Mouse (Mus musculus): ENCODE measurements at regions not wholly inside any gene's neighbourhood (a gene's known extent, or its start where the extent isn't known, plus 50 kb on each side); places are given as distances from the start of the nearest gene placed in this dataset.

DNA sequence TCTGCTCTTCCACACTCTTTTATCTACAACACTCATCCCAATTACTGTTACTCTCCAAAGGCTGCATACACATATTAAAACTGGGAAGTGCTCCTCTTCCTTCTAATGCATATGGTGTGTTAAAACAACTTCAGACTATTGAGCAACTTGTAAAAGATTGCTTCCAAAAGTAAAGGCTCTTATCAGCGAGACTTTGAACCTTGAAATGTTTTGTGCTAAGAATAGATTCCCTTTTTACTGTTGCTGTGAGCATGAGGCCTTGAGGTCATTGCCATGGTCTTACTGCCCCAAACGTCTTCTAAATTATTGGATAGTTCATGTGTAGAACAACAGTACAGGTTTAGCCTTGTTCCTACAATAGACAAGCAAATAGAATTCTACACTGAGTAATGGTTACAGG, 281.6 kb upstream of the Lcorl start:
- peaks cover 5% of the 10 kb centered on the region; the same call in 1 of the 2 replicates for H3K4me1 ChIP-seq (ENCODE audit: control insufficient read depth, insufficient read depth, low read length)
- H3K36me3 ChIP-seq (ENCODE audit: control insufficient read depth, insufficient read depth): no peaks in the 10 kb centered on the region
- H3K27ac ChIP-seq (ENCODE audit: low read length): no peak overlapping the region
- no peak overlapping the region for H3K4me3 ChIP-seq (ENCODE audit: low read length)
- H3K9me3 ChIP-seq (replicated peaks; ENCODE audit: control insufficient read depth, low read length): 0 out of 2 replicates have a peak, but pooled peaks cover 2% of the 10 kb centered on the region
- no peak for ATAC-seq (replicated peaks; ENCODE audit: extremely low read depth, insufficient read depth, low FRiP score)
- no peaks in the 10 kb centered on the region for H3K27me3 ChIP-seq (ENCODE audit: control insufficient read depth, insufficient read depth, low read length)
- no peak overlapping the region for H3K9ac ChIP-seq (ENCODE audit: low read length)
- whole genome bisulfite sequencing: 33% methylated on average over 2 of the region's 2 CpGs
- no peak overlapping the region for H3K4me2 ChIP-seq (ENCODE audit: low read depth, low read length)

DNA sequence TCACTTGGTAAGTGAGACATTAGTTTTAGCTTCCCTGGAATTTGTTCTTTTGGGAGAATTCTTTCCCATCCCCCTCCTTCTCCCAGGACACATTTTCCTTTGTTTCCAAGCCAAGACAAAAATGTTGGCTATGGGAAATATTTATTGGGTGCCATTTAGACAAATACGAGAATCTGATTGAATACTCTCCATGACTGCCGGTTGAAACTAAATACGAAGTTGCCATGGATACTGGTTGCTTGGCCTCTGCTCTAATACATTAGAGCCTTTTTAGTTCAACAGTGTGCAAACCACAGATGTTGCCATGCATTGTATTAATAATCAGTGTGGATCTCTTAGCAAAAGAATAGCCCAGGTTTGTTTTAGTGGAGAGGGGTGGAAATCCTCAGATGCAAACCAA, 280.3 kb upstream of the Lcorl start:
- Histone ChIP-seq H3K27me3 (ENCODE audit: control insufficient read depth, insufficient read depth, low read length) (no peaks in the 10 kb centered on the region), H3K4me1 (ENCODE audit: control insufficient read depth, insufficient read depth, low read length) (peaks cover 5% of the 10 kb centered on the region; the same call in 1 of the 2 replicates), H3K27ac (ENCODE audit: low read length) (no peak overlapping the region), H3K4me3 (ENCODE audit: low read length) (no peak overlapping the region), H3K36me3 (ENCODE audit: control insufficient read depth, insufficient read depth) (no peaks in the 10 kb centered on the region), H3K9ac (ENCODE audit: low read length) (no peak overlapping the region), H3K9me3 (replicated peaks; ENCODE audit: control insufficient read depth, low read length) (0 out of 2 replicates have a peak, but pooled peaks cover 2% of the 10 kb centered on the region), H3K4me2 (ENCODE audit: low read depth, low read length) (no peak overlapping the region)
- 75% methylated on average over 3 of the region's 3 CpGs for WGBS
- no peak for ATAC-seq (replicated peaks; ENCODE audit: extremely low read depth, insufficient read depth, low FRiP score)

DNA sequence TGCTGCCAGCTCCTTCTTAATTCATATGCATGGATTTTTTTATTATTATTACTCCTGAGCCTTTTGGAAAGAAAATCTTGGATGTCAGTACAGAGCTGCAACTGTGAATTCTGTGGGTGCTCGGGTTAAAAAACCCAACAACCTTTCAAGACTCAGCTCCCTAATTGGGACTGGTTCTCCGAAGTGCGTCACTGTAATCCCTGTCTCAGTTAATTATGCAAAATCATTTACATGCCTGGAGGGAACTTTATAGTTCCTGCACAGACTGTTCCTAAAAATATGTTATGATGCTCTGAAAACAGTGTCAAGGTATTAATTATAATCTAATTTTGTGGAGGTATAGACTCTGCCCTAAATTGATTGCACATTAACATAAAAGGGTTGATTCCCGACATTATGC, 250.6 kb upstream of the Lcorl start:
- 0 out of 2 replicates have a peak, but pooled peaks cover 3% of the 10 kb centered on the region for H3K4me1 ChIP-seq (ENCODE audit: control insufficient read depth, insufficient read depth, low read length)
- H3K36me3 ChIP-seq (ENCODE audit: control insufficient read depth, insufficient read depth): no peaks in the 10 kb centered on the region
- ATAC-seq (replicated peaks; ENCODE audit: extremely low read depth, insufficient read depth, low FRiP score): no peak
- H3K4me2 ChIP-seq (ENCODE audit: low read depth, low read length): no peak overlapping the region
- H3K9me3 ChIP-seq (replicated peaks; ENCODE audit: control insufficient read depth, low read length): no peaks in the 10 kb centered on the region
- WGBS: 84% methylated on average over 4 of the region's 4 CpGs
- H3K4me3 ChIP-seq (ENCODE audit: low read length): no peak overlapping the region
- H3K9ac ChIP-seq (ENCODE audit: low read length): no peak overlapping the region
- H3K27ac ChIP-seq (ENCODE audit: low read length): no peak overlapping the region
- no peaks in the 10 kb centered on the region for H3K27me3 ChIP-seq (ENCODE audit: control insufficient read depth, insufficient read depth, low read length)

DNA sequence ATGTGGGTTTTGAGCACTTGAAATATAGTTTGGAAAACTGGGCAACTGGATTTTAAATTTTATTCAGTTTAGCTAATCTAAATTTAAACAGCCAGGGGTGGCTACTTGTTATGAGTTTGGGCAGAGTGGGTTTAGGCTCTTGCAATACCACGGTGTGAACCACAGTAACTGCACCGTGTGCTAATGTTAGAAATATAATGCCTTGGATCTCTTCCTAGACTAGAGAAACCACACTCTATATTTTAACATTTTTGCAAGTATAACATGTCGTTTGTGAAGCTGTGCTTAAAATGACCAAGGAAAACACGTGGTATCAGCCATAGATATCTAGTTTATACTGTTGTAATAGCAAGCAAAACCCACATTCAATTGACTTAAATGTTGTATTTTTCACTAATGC, 245.9 kb upstream of the Lcorl start:
- Histone ChIP-seq H3K9ac (ENCODE audit: low read length) (no peak overlapping the region), H3K9me3 (replicated peaks; ENCODE audit: control insufficient read depth, low read length) (no peaks in the 10 kb centered on the region), H3K27me3 (ENCODE audit: control insufficient read depth, insufficient read depth, low read length) (no peaks in the 10 kb centered on the region), H3K4me3 (ENCODE audit: low read length) (no peak overlapping the region), H3K4me1 (ENCODE audit: control insufficient read depth, insufficient read depth, low read length) (0 out of 2 replicates have a peak, but pooled peaks cover 3% of the 10 kb centered on the region), H3K27ac (ENCODE audit: low read length) (no peak overlapping the region), H3K4me2 (ENCODE audit: low read depth, low read length) (no peak overlapping the region), H3K36me3 (ENCODE audit: control insufficient read depth, insufficient read depth) (no peaks in the 10 kb centered on the region)
- no peak for ATAC-seq (replicated peaks; ENCODE audit: extremely low read depth, insufficient read depth, low FRiP score)
- WGBS: 61% methylated on average over 4 of the region's 4 CpGs

DNA sequence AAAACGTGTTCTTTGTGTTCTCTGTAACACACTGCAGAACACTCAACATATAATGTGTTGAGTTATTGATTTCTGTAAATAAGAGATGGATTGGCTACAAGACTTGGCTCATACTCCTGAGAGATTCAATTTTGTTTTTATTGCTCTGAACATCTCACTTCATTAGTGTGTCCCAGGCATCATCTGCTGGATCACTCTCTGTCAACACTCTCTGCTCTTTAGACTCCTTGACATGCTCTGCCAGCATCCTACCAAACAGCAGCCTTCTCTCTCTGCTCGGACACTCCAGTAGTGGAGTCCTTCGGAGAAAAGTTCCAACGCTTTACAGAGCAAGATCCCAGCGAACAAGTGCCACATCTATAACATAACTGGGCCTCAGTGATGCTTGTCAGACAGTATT, 235.1 kb upstream of the Lcorl start:
- H3K4me2 ChIP-seq (ENCODE audit: low read depth, low read length): no peak overlapping the region
- no peaks in the 10 kb centered on the region for H3K9me3 ChIP-seq (replicated peaks; ENCODE audit: control insufficient read depth, low read length)
- WGBS: 69% methylated on average over 5 of the region's 5 CpGs
- no peaks in the 10 kb centered on the region for H3K27me3 ChIP-seq (ENCODE audit: control insufficient read depth, insufficient read depth, low read length)
- no peak overlapping the region for H3K27ac ChIP-seq (ENCODE audit: low read length)
- H3K36me3 ChIP-seq (ENCODE audit: control insufficient read depth, insufficient read depth): no peaks in the 10 kb centered on the region
- H3K4me1 ChIP-seq (ENCODE audit: control insufficient read depth, insufficient read depth, low read length): no peaks in the 10 kb centered on the region
- no peak overlapping the region for H3K9ac ChIP-seq (ENCODE audit: low read length)
- ATAC-seq (replicated peaks; ENCODE audit: extremely low read depth, insufficient read depth, low FRiP score): no peak
- H3K4me3 ChIP-seq (ENCODE audit: low read length): no peak overlapping the region

DNA sequence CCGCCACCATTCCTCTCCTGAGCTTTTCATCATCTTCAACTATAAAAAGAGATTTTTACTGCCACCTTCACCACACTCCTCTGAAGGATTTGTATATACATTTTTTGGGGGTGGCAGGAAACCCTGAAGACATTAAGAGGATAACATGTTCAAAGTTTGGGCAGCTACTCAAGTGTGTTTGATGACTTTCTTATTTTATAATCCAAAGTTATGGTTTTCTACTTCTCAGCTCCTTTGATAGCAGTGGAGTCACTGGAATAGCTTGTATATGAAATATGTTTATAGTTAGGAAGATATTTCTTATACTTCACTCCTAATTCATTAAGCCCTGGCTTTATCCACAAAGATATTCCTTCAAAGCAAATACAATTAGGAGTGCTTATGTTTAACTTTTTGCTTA, 229.5 kb upstream of the Lcorl start:
- Histone ChIP-seq H3K9ac (ENCODE audit: low read length) (no peak overlapping the region), H3K27me3 (ENCODE audit: control insufficient read depth, insufficient read depth, low read length) (no peaks in the 10 kb centered on the region), H3K4me3 (ENCODE audit: low read length) (no peak overlapping the region), H3K27ac (ENCODE audit: low read length) (no peak overlapping the region), H3K4me2 (ENCODE audit: low read depth, low read length) (no peak overlapping the region), H3K4me1 (ENCODE audit: control insufficient read depth, insufficient read depth, low read length) (no peaks in the 10 kb centered on the region), H3K9me3 (replicated peaks; ENCODE audit: control insufficient read depth, low read length) (no peaks in the 10 kb centered on the region), H3K36me3 (ENCODE audit: control insufficient read depth, insufficient read depth) (no peaks in the 10 kb centered on the region)
- WGBS: 81% methylated on average over 1 of the region's 1 CpGs
- ATAC-seq (replicated peaks; ENCODE audit: extremely low read depth, insufficient read depth, low FRiP score): no peak

DNA sequence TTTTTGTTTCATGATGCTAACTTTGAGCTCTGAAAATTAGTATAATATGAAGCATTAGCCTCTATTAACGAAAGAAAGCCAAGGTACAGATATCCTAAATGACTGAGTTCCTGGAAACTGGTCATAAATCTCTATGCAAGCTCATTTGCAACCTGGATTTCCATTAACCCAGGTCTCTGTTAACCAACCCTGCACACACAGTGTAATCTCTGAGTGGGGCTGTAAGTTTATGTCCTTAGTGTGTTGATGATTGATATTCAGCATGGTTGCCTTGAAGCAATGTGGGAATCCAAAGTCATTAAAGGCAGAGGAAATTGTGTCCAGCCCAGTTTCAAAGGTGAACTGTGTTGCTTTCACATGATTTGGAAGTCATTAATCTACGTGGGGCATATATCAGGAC, 225.9 kb upstream of the Lcorl start:
- no peaks in the 10 kb centered on the region for H3K9me3 ChIP-seq (replicated peaks; ENCODE audit: control insufficient read depth, low read length)
- no peak for ATAC-seq (replicated peaks; ENCODE audit: extremely low read depth, insufficient read depth, low FRiP score)
- no peaks in the 10 kb centered on the region for H3K36me3 ChIP-seq (ENCODE audit: control insufficient read depth, insufficient read depth)
- H3K27ac ChIP-seq (ENCODE audit: low read length): no peak overlapping the region
- no peak overlapping the region for H3K9ac ChIP-seq (ENCODE audit: low read length)
- 79% methylated on average over 2 of the region's 2 CpGs for WGBS
- no peaks in the 10 kb centered on the region for H3K27me3 ChIP-seq (ENCODE audit: control insufficient read depth, insufficient read depth, low read length)
- H3K4me1 ChIP-seq (ENCODE audit: control insufficient read depth, insufficient read depth, low read length): no peaks in the 10 kb centered on the region
- H3K4me2 ChIP-seq (ENCODE audit: low read depth, low read length): no peak overlapping the region
- H3K4me3 ChIP-seq (ENCODE audit: low read length): no peak overlapping the region

DNA sequence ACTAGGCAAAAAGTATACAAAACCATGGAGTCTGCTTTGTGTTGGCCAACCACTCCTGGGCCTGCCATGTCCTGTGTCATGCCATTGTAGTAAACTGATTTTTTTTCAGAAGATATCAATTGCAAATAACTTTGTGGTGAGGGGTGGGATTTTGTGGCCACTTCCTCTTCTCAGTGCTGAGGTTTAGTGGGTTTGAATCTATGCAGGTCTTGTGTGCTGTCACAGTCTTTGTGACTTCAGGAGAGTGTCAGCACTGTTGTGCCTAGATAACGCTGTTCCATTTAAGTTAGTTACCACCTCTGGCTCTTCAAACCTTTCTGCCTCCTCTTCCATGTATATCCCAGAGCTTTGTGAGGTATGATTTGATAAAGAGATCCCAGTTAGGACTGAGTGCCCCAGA, 216.3 kb upstream of the Lcorl start:
- H3K4me3 ChIP-seq (ENCODE audit: low read length): no peak overlapping the region
- no peaks in the 10 kb centered on the region for H3K27me3 ChIP-seq (ENCODE audit: control insufficient read depth, insufficient read depth, low read length)
- H3K4me1 ChIP-seq (ENCODE audit: control insufficient read depth, insufficient read depth, low read length): no peaks in the 10 kb centered on the region
- no peak overlapping the region for H3K4me2 ChIP-seq (ENCODE audit: low read depth, low read length)
- no peaks in the 10 kb centered on the region for H3K36me3 ChIP-seq (ENCODE audit: control insufficient read depth, insufficient read depth)
- H3K9me3 ChIP-seq (replicated peaks; ENCODE audit: control insufficient read depth, low read length): no peaks in the 10 kb centered on the region
- H3K27ac ChIP-seq (ENCODE audit: low read length): no peak overlapping the region
- H3K9ac ChIP-seq (ENCODE audit: low read length): no peak overlapping the region
- no peak for ATAC-seq (replicated peaks; ENCODE audit: extremely low read depth, insufficient read depth, low FRiP score)
- 76% methylated on average over 1 of the region's 1 CpGs for WGBS

DNA sequence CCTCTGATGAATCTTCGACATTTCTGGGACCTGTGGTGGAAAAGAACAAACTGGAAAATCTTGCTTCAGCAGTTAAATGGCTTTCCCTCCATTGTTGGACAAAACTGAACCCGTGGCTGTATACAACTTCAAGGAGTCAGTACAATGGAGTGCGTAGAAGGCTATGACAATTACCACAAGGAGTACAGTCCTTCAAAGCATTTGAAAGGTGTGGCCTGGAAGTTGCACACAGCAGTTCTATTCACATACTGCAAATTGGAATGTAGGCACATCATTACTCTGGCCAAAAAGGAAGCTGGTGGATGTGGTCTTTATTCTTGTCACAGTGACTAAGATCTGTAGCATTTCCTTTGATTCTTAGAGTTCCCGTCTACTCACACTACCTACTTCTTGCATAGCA, 215.7 kb upstream of the Lcorl start:
- WGBS: 61% methylated on average over 4 of the region's 4 CpGs
- H3K9me3 ChIP-seq (replicated peaks; ENCODE audit: control insufficient read depth, low read length): no peaks in the 10 kb centered on the region
- H3K4me3 ChIP-seq (ENCODE audit: low read length): no peak overlapping the region
- H3K27ac ChIP-seq (ENCODE audit: low read length): peak overlapping the region; percentile 26; the same call in 1 of the 2 replicates
- H3K4me2 ChIP-seq (ENCODE audit: low read depth, low read length): no peak overlapping the region
- no peaks in the 10 kb centered on the region for H3K36me3 ChIP-seq (ENCODE audit: control insufficient read depth, insufficient read depth)
- no peaks in the 10 kb centered on the region for H3K4me1 ChIP-seq (ENCODE audit: control insufficient read depth, insufficient read depth, low read length)
- H3K27me3 ChIP-seq (ENCODE audit: control insufficient read depth, insufficient read depth, low read length): no peaks in the 10 kb centered on the region
- no peak overlapping the region for H3K9ac ChIP-seq (ENCODE audit: low read length)
- ATAC-seq (replicated peaks; ENCODE audit: extremely low read depth, insufficient read depth, low FRiP score): peak; percentile 32; the same call in 1 of the 2 replicates

DNA sequence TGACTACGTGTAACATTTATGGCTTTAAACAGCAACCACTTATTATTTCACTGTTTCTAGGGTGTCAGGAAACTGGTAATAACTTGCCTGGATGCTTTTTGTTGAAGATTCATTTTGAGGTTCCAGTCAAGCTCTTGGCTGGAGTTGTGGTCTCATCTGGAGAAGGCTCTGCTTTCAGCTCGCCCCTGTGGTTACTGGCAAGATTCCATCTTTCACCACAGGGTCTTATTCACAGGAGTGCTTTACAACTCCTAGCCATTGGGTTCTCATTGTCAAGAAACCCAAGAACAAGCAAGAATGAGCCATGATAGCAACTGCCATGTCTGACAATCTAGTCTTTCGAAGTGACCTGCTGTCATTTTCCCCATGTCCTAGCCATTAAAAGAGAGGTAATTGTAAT, 202.5 kb upstream of the Lcorl start:
- Histone ChIP-seq H3K27ac (ENCODE audit: low read length) (no peak overlapping the region), H3K4me3 (ENCODE audit: low read length) (no peak overlapping the region), H3K4me2 (ENCODE audit: low read depth, low read length) (no peak overlapping the region), H3K36me3 (ENCODE audit: control insufficient read depth, insufficient read depth) (no peaks in the 10 kb centered on the region), H3K9me3 (replicated peaks; ENCODE audit: control insufficient read depth, low read length) (no peaks in the 10 kb centered on the region), H3K9ac (ENCODE audit: low read length) (no peak overlapping the region), H3K4me1 (ENCODE audit: control insufficient read depth, insufficient read depth, low read length) (no peaks in the 10 kb centered on the region), H3K27me3 (ENCODE audit: control insufficient read depth, insufficient read depth, low read length) (no peaks in the 10 kb centered on the region)
- 76% methylated on average over 3 of the region's 3 CpGs for WGBS
- no peak for ATAC-seq (replicated peaks; ENCODE audit: extremely low read depth, insufficient read depth, low FRiP score)
